Mouse (Mus musculus) limb, embryonic 14.5 days (tissue): ENCODE results near the gene Atp5k. TPM values are rescaled to one million over a fixed set of nuclear protein-coding genes. Genes with fewer than 3 reads are reported as not detected.

Experiments
- ATAC-seq: fragments of 200-750 bp; cut with Nextera tagmentation; 2 replicates; pipeline ENCODE4 v1.8.0; 2017; ENCODE audit warnings: low read depth, moderate number of reproducible peaks, moderate TSS enrichment; ENCODE audit not compliant: low FRiP score
- DNase-seq: peaks from one replicate; pipeline ENCODE4 v3.0.0-alpha.2; 2015; ENCODE audit warnings: low spot score
- H3K27ac ChIP-seq: fragments of 300-500 bp; sonication (generic); replicated peaks from 2 replicates; pipeline ENCODE4 v1.5.1; 2014; ENCODE audit warnings: low read depth, mild to moderate bottlenecking, low read length, moderate library complexity, mixed read lengths
- H3K27me3 ChIP-seq: fragments of 300-500 bp; sonication (generic); 2 replicates; pipeline ENCODE4 v1.6.1; 2014; ENCODE audit warnings: low read length, mixed read lengths; ENCODE audit not compliant: control insufficient read depth, insufficient read depth
- H3K36me3 ChIP-seq: fragments of 300-500 bp; sonication (generic); 2 replicates; pipeline ENCODE4 v1.6.1; 2014; ENCODE audit warnings: mild to moderate bottlenecking, low read length, moderate library complexity, mixed read lengths; ENCODE audit not compliant: control insufficient read depth, insufficient read depth
- H3K4me1 ChIP-seq: fragments of 300-500 bp; sonication (generic); 2 replicates; pipeline ENCODE4 v1.6.1; 2014; ENCODE audit warnings: antibody characterized with exemption, low read length, mixed read lengths; ENCODE audit not compliant: control insufficient read depth, insufficient read depth
- H3K4me2 ChIP-seq: fragments of 300-500 bp; sonication (generic); replicated peaks from 2 replicates; pipeline ENCODE4 v1.6.1; 2014; ENCODE audit warnings: low read depth, mild to moderate bottlenecking, low read length, moderate library complexity; ENCODE audit not compliant: severe bottlenecking
- H3K4me3 ChIP-seq: fragments of 300-500 bp; sonication (generic); replicated peaks from 2 replicates; pipeline ENCODE4 v1.5.1; 2014; ENCODE audit warnings: low read length
- H3K9ac ChIP-seq: fragments of 300-500 bp; sonication (generic); 2 replicates; pipeline ENCODE4 v1.6.1; 2014; ENCODE audit warnings: mild to moderate bottlenecking, low read depth, low read length, moderate library complexity; ENCODE audit not compliant: severe bottlenecking
- H3K9me3 ChIP-seq: fragments of 300-500 bp; sonication (generic); 2 replicates; pipeline ENCODE4 v1.6.1; 2016; ENCODE audit warnings: low read length; ENCODE audit not compliant: control insufficient read depth
- POLR2A ChIP-seq: fragments of 200-500 bp; IDR thresholded peaks from 2 replicates; pipeline ENCODE4 v1.8.0; 2012; ENCODE audit warnings: inconsistent platforms, mild to moderate bottlenecking, moderate library complexity, borderline replicate concordance; ENCODE audit not compliant: insufficient read depth, insufficient read length; ENCODE audit errors: extremely low read depth
- WGBS: fragments of 180-500 bp; shearing (Covaris S2); extraction: QIAGEN DNeasy Blood & Tissue Kit; methylation state at CpG from one replicate; pipeline ENCODE4 v1.1.7; 2014; 5-methylcytosine and 5-hydroxymethylcytosine counted together
- polyA plus RNA-seq, 2 experiments: library from polyadenylated mRNA; depleted of rRNA in 1 of 2; stranded (reverse) in 1 of 2; unstranded in 1 of 2; fragments of >200 nt; fragmentation: Nextera tagmentation in 1 of 2; extraction: Ambion mirVana in 1 of 2; gene quantifications; 2 replicates each; pipeline versions ENCODE4 v1.2.1 to v1.2.3; 2012 to 2014

The Atp5k gene
- polyA plus RNA-seq, 2 experiments, result 174 to 423 TPM

GRCm38 (mm10) chr5:108448785-108449668 is 14.8 kb upstream of the Atp5k start, which contains the start of gene Mfsd7a:
TSS of gene Mfsd7a (minus strand) at chr5:108448891.
- WGBS, result 16% methylated on average over 24 of the region's 24 CpGs
- Histone ChIP-seq H3K4me2 (peak within 1 kb of the TSS; percentile 68), H3K27me3 (no peaks in the 10 kb centered on the region), H3K27ac (no peak within 1 kb of the TSS), H3K9me3 (no peaks in the 10 kb centered on the region), H3K4me1 (peaks cover 4% of the 10 kb centered on the region; the same call in 1 of the 2 replicates), H3K36me3 (no peaks in the 10 kb centered on the region), H3K4me3 (peak within 1 kb of the TSS; percentile 38), H3K9ac (peak within 1 kb of the TSS; percentile 46)
- DNase-seq (peak; percentile 64), ATAC-seq (peak; percentile 87)
- no peak for TF ChIP-seq POLR2A

DNA sequence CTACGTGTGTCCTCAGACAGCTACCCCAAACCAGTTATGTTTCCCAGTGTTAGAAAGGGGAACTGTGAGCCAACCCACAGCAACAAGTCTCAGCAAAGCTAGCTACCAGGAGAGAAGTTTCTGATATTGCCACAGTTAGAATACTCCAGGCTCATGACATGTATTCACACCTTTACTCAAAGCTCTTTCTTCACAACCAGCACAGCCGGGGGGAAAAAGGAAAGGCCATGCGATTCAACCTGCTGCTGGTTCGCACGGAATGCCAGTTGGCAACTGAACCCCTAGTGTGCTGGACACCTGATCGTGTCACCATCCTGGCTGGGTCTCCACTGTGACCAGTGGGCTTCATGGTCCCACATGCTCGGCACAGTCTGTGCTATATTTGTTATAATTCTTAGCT is 13.6 kb upstream of the Atp5k start:
- ATAC-seq, result no peak
- no peak overlapping the region for H3K4me3 ChIP-seq
- H3K27ac ChIP-seq, result no peak overlapping the region
- no peaks in the 10 kb centered on the region for H3K27me3 ChIP-seq
- no peak overlapping the region for H3K4me2 ChIP-seq
- peaks cover 4% of the 10 kb centered on the region; the same call in 1 of the 2 replicates for H3K4me1 ChIP-seq
- no peaks in the 10 kb centered on the region for H3K36me3 ChIP-seq
- WGBS, result 79% methylated on average over 7 of the region's 7 CpGs
- H3K9me3 ChIP-seq, result no peaks in the 10 kb centered on the region
- H3K9ac ChIP-seq, result no peak overlapping the region
- TF ChIP-seq POLR2A, result no peak
- no peak for DNase-seq

DNA sequence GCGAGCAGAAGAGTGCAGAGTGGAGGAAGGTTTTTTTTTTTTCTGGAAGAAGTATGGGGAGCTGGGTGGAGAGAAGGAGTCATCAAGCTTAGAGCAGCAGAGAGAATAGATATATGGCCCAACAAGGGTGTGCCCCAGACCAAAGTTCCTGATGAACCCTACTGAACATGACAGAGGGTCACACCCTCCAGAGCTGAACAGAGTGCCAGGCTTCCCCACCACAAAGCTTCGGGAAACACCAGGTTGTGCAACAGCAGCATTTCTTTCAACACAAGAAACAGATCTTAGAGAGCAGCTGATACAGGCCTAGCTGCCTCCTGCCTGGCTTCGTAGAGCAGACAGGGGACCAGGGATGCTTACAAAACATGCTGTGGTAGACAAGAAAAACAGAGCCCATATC is 12.7 kb upstream of the Atp5k start:
- peaks cover 4% of the 10 kb centered on the region; the same call in 1 of the 2 replicates for H3K4me1 ChIP-seq
- H3K4me3 ChIP-seq, result no peak overlapping the region
- H3K9me3 ChIP-seq, result no peaks in the 10 kb centered on the region
- DNase-seq, result no peak
- no peaks in the 10 kb centered on the region for H3K36me3 ChIP-seq
- 87% methylated on average over 3 of the region's 3 CpGs for WGBS
- H3K9ac ChIP-seq, result no peak overlapping the region
- no peak overlapping the region for H3K27ac ChIP-seq
- no peak for TF ChIP-seq POLR2A
- ATAC-seq, result no peak
- no peak overlapping the region for H3K4me2 ChIP-seq
- no peaks in the 10 kb centered on the region for H3K27me3 ChIP-seq

GRCm38 (mm10) chr5:108436101-108436500 is 1.9 kb upstream of the Atp5k start:
- H3K27ac ChIP-seq, result no peak overlapping the region
- WGBS, result 59% methylated on average over 2 of the region's 2 CpGs
- no peak overlapping the region for H3K9ac ChIP-seq
- H3K4me3 ChIP-seq, result no peak overlapping the region
- H3K4me1 ChIP-seq, result peaks cover 9% of the 10 kb centered on the region; the same call in 1 of the 2 replicates
- H3K9me3 ChIP-seq, result no peaks in the 10 kb centered on the region
- no peak overlapping the region for H3K4me2 ChIP-seq
- DNase-seq, result peak; percentile 40
- peaks cover 14% of the 10 kb centered on the region for H3K36me3 ChIP-seq
- ATAC-seq, result peak; percentile 48; the same call in 1 of the 2 replicates
- no peak for TF ChIP-seq POLR2A
- no peaks in the 10 kb centered on the region for H3K27me3 ChIP-seq

DNA sequence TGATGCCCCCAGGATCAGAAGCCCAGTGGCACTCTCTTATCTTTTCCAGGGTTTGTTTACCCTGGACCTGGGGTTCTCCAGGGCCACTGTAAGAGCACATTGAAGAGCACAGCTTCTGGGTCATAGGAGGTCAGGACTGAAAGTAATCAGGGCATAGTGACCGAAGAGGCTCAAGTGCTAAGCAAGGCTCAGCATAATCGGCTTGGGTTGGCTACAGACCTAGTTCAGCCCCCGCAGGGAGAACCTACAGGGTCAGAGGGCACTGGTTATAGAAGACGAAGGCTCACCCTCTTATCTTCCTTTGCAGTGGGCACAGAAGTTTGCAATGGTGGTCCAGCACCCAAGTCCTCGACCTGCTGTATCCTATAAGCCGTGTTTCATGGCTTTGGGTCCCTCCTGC is 3.1 kb downstream of the Atp5k start:
- no peaks in the 10 kb centered on the region for H3K9me3 ChIP-seq
- DNase-seq (no peak), ATAC-seq (no peak)
- no peak overlapping the region for H3K4me2 ChIP-seq
- H3K27me3 ChIP-seq, result no peaks in the 10 kb centered on the region
- peaks cover 9% of the 10 kb centered on the region; the same call in 1 of the 2 replicates for H3K4me1 ChIP-seq
- 94% methylated on average over 6 of the region's 6 CpGs for WGBS
- no peak for TF ChIP-seq POLR2A
- H3K9ac ChIP-seq, result no peak overlapping the region
- no peak overlapping the region for H3K27ac ChIP-seq
- no peak overlapping the region for H3K4me3 ChIP-seq
- peaks cover 27% of the 10 kb centered on the region for H3K36me3 ChIP-seq
